Mouse (Mus musculus) ES-E14 (cell line): ENCODE results near the gene Phb2. TPM values are rescaled to one million over a fixed set of nuclear protein-coding genes. Genes with fewer than 3 reads are reported as not detected.

ENCODE experiments used
- DNase-seq: peaks from one replicate; pipeline ENCODE4 v3.0.0-alpha.2; 2013; ENCODE audit warnings: low read depth, low spot score
- H3K27ac ChIP-seq: 2 replicates; pipeline ENCODE4 v1.5.1; 2012; ENCODE audit warnings: low read depth, mild to moderate bottlenecking, low read length, moderate library complexity, mixed read lengths; ENCODE audit not compliant: poor library complexity, insufficient read depth, severe bottlenecking
- H3K36me3 ChIP-seq: 2 replicates; pipeline ENCODE4 v1.6.1; 2012; ENCODE audit warnings: mild to moderate bottlenecking, low read length, moderate library complexity, mixed read lengths; ENCODE audit not compliant: control insufficient read depth, poor library complexity, insufficient read depth, severe bottlenecking
- H3K4me1 ChIP-seq, 2 experiments: fragments of 150-350 bp in 1 of 2; sonication (generic) in 1 of 2; 2 replicates each; pipeline ENCODE4 v1.6.1; 2012; ENCODE audit warnings: low read length in 2 of 2, mild to moderate bottlenecking in 1 of 2, mixed read lengths in 1 of 2; ENCODE audit not compliant: control insufficient read depth in 2 of 2, insufficient read depth in 2 of 2, poor library complexity in 1 of 2
- H3K4me3 ChIP-seq, 2 experiments: fragments of 150-350 bp in 1 of 2; sonication (generic) in 1 of 2; 2 replicates each; pipeline ENCODE4 v1.5.1; 2012; ENCODE audit warnings: low read length in 2 of 2, low read depth in 1 of 2, mild to moderate bottlenecking in 1 of 2, mixed read lengths in 1 of 2; ENCODE audit not compliant: insufficient read depth in 1 of 2, poor library complexity in 1 of 2, severe bottlenecking in 1 of 2
- H3K9ac ChIP-seq: 2 replicates; pipeline ENCODE4 v1.6.1; 2012; ENCODE audit warnings: low read depth, mild to moderate bottlenecking, low read length, mixed read lengths; ENCODE audit not compliant: poor library complexity, insufficient read depth, severe bottlenecking
- H3K9me3 ChIP-seq: fragments of 150-350 bp; sonication (generic); 2 replicates; pipeline ENCODE4 v1.6.1; 2012; ENCODE audit warnings: low read depth, mild to moderate bottlenecking, low read length; ENCODE audit not compliant: control insufficient read depth, insufficient read depth
- CHD2 ChIP-seq: IDR thresholded peaks from 2 replicates; pipeline ENCODE4 v1.6.1; 2014; ENCODE audit warnings: mild to moderate bottlenecking, low read depth, low read length, inconsistent platforms
- HCFC1 ChIP-seq: IDR thresholded peaks from 2 replicates; pipeline ENCODE4 v1.6.1; 2012; ENCODE audit warnings: low read length, inconsistent platforms, borderline replicate concordance; ENCODE audit not compliant: insufficient read depth
- MAFK ChIP-seq: IDR thresholded peaks from 2 replicates; pipeline ENCODE4 v1.6.1; 2014; ENCODE audit warnings: mild to moderate bottlenecking, low read depth, low read length, inconsistent platforms; ENCODE audit not compliant: insufficient read depth
- ZC3H11A ChIP-seq: IDR thresholded peaks from 2 replicates; pipeline ENCODE4 v1.6.1; 2012; ENCODE audit warnings: low read depth, mild to moderate bottlenecking, inconsistent platforms, low read length, borderline replicate concordance
- ZNF384 ChIP-seq: IDR thresholded peaks from 2 replicates; pipeline ENCODE4 v1.6.1; 2012; ENCODE audit warnings: low read depth, low read length, inconsistent platforms
- in situ Hi-C, 2 experiments: fragments of 600-800 bp; cut with MboI; formaldehyde crosslinking; loops; one replicate each; pipeline ENCODE4 v1.15.1; 2025; ENCODE audit warnings: low sequenced_read_pairs in 2 of 2, inconsistent platforms in 1 of 2; ENCODE audit not compliant: unreplicated experiment in 2 of 2
- total RNA-seq: library from RNA; depleted of rRNA; stranded (reverse); fragments of 300-350 nt; gene quantifications from 2 replicates; pipeline ENCODE4 v1.2.3, GENCODE M21; 2012

Phb2 gene
- total RNA-seq, 1 experiment, result 530 TPM

- no peak for DNase-seq
- Histone ChIP-seq H3K9me3 (no peaks in the 10 kb centered on the region), H3K27ac (no peak overlapping the region), H3K36me3 (no peaks in the 10 kb centered on the region; the same call in 1 of the 2 replicates), H3K4me3 (no peak overlapping the region), H3K4me1 (peaks cover 0 to 8% of the 10 kb centered on the region in 2 experiments; a peak in 2 of 4 replicates), H3K9ac (no peak overlapping the region)
- in situ Hi-C loops, result no loop called here
- TF ChIP-seq MAFK (no peak), ZC3H11A (no peak), CHD2 (no peak), ZNF384 (no peak), HCFC1 (no peak)
These were observed 23.1 kb upstream of the Phb2 start for GRCm38 (mm10) chr6:124689011-124689410.

GRCm38 (mm10) chr6:124690517-124690916, 21.6 kb upstream of the Phb2 start:
- Histone ChIP-seq H3K9ac (no peak overlapping the region), H3K4me3 (no peak overlapping the region), H3K9me3 (no peaks in the 10 kb centered on the region), H3K27ac (no peak overlapping the region), H3K36me3 (no peaks in the 10 kb centered on the region; the same call in 1 of the 2 replicates), H3K4me1 (peaks cover 0 to 7% of the 10 kb centered on the region in 2 experiments; a peak in 1 of 4 replicates)
- in situ Hi-C loops, result no loop called here
- no peak for DNase-seq
- no peak for TF ChIP-seq CHD2
- no peak for TF ChIP-seq ZNF384

GRCm38 (mm10) chr6:124693243-124693981, 18.7 kb upstream of the Phb2 start:
- Histone ChIP-seq H3K9me3 (no peaks in the 10 kb centered on the region), H3K4me3 (no peak overlapping the region), H3K9ac (no peak overlapping the region), H3K4me1 (peaks cover 0 to 7% of the 10 kb centered on the region in 2 experiments; a peak in 1 of 4 replicates), H3K27ac (no peak overlapping the region), H3K36me3 (no peaks in the 10 kb centered on the region; the same call in 1 of the 2 replicates)
- no peak for TF ChIP-seq ZC3H11A
- no peak for TF ChIP-seq MAFK
- no peak for TF ChIP-seq HCFC1
- TF ChIP-seq CHD2, result no peak
- TF ChIP-seq ZNF384, result no peak
- DNase-seq, result no peak
- in situ Hi-C loops, result no loop called here

GRCm38 (mm10) chr6:124694166-124694955, 17.8 kb upstream of the Phb2 start:
- Histone ChIP-seq H3K4me3 (no peak overlapping the region), H3K36me3 (peaks cover 5% of the 10 kb centered on the region; the same call in 1 of the 2 replicates), H3K4me1 (peaks cover 0 to 7% of the 10 kb centered on the region in 2 experiments; a peak in 1 of 4 replicates), H3K27ac (no peak overlapping the region), H3K9ac (no peak overlapping the region), H3K9me3 (no peaks in the 10 kb centered on the region)
- TF ChIP-seq MAFK, result no peak
- no peak for TF ChIP-seq HCFC1
- TF ChIP-seq ZC3H11A, result no peak
- no peak for TF ChIP-seq ZNF384
- TF ChIP-seq CHD2, result no peak
- in situ Hi-C loops, result no loop called here
- DNase-seq, result no peak
